Mouse (Mus musculus): ENCODE data around the gene Nhsl2. TPM values are rescaled to one million over a fixed set of nuclear protein-coding genes. Genes with fewer than 3 reads are reported as not detected.

Nhsl2 gene
- polyA plus RNA-seq, 1 experiment from 2014 or later = 17.4 TPM

DNA sequence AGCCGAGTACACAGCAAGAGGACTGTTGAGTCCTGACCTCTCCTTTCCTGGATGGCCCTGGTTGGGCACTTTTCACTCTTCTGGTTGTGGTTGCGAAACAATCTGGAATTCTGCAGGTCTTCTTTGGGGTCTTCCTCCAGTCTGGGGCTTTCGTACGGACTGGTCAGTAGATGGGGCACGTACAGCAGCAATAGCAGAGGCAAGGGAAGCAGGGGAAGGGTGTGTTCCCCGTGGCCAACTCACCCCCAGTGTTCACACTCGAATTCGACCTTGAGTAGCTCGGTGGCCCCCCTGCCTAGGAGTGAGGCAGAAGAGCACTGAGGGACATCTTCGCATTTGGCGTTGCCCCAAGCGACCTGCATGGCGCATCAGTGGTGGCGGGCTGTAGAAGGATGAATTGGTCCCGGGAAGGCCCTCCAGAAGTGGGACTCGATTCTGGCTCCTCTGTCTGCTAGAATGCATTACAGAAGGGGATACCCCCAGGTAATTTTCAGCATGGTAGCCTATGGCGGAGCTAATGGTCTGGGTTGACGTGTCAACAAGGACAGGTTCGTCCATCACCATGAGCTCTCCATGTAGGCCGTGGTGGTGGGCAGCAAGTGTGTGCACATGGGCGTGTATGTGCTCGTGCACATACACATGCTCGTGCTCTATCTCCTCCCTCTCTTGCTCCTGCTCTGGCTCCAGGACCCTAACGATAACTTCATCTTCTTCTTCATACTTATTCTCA, 219.8 kb downstream of the Nhsl2 start:
- Histone ChIP-seq H3K4me2 (replicated peaks; ENCODE audit: low read depth, low read length) (no peak overlapping the region), H3K4me1 (ENCODE audit: control insufficient read depth, insufficient read depth, low read length) (no peaks in the 10 kb centered on the region), H3K36me3 (ENCODE audit: control insufficient read depth, insufficient read depth, low read length) (no peaks in the 10 kb centered on the region), H3K9ac (replicated peaks; ENCODE audit: low read depth, low read length) (no peak overlapping the region), H3K27me3 (ENCODE audit: control insufficient read depth, insufficient read depth, low read length) (no peaks in the 10 kb centered on the region), H3K9me3 (ENCODE audit: control insufficient read depth, low read depth, low read length) (no peaks in the 10 kb centered on the region), H3K27ac (ENCODE audit: low read length) (no peak overlapping the region), H3K4me3 (ENCODE audit: low read depth, low read length) (no peak overlapping the region)
- 93% methylated on average over 24 of the region's 24 CpGs for WGBS
- ATAC-seq (ENCODE audit: insufficient number of reproducible peaks, insufficient read depth, low FRiP score, low read depth) = no peak

DNA sequence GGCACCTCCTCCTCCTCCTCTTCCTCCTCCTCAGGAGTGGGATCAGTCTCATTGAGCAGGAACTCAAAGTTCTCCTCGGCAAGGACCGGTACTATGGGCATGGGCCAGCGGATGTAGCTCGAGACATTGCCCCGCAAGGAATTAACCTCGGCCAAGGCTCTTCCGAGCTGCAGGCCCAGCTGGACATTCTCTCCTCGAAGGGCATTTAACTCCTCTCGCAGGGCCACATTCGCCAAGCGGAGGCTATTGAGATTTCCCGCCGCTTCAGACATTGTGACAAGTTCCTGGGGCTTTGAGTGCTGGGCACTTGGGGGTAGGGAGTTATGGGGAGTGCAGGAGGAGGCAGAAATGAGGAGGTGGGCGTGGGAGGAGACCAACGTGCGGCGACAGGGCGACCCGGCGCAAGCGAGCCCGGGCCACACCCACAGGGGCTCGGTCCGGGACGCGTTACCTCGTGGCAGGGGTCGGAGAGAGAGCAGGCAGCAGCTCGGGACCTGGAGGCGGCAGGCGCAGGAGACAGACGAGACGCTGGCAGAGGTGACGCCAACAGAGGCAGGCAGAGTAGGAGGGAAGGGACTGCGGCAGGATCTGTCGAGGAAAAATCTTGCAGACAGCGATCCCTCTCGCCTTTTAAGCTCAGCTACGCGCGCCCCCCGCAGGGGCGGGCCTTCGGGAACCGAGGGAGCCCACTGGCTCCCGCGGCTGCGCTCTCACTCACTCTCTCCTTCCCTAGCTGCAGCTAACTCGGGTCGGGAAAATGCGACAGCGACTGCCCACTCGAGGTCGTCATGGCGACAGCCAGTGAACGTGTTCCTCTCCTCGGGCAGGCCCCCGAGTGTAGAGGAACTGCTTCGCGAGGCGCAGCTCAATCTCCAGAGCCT, 221.6 kb downstream of the Nhsl2 start, which contains the start of gene Rtl5:
TSS of gene Rtl5 (minus strand) at position 714 of the 881 bp plus-strand sequence.
- no peaks in the 10 kb centered on the region for H3K27me3 ChIP-seq (ENCODE audit: control insufficient read depth, insufficient read depth, low read length)
- peak; percentile 86 for ATAC-seq (ENCODE audit: insufficient number of reproducible peaks, insufficient read depth, low FRiP score, low read depth)
- H3K4me2 ChIP-seq (replicated peaks; ENCODE audit: low read depth, low read length) = peak within 1 kb of the TSS; percentile 56
- H3K4me1 ChIP-seq (ENCODE audit: control insufficient read depth, insufficient read depth, low read length) = no peaks in the 10 kb centered on the region
- no peaks in the 10 kb centered on the region for H3K9me3 ChIP-seq (ENCODE audit: control insufficient read depth, low read depth, low read length)
- peak within 1 kb of the TSS; percentile 41 for H3K4me3 ChIP-seq (ENCODE audit: low read depth, low read length)
- H3K27ac ChIP-seq (ENCODE audit: low read length) = peak within 1 kb of the TSS; percentile 72; the same call in 1 of the 2 replicates
- peak within 1 kb of the TSS; percentile 36; the same call in 1 of the 2 replicates for H3K9ac ChIP-seq (replicated peaks; ENCODE audit: low read depth, low read length)
- H3K36me3 ChIP-seq (ENCODE audit: control insufficient read depth, insufficient read depth, low read length) = no peaks in the 10 kb centered on the region
- 21% methylated on average over 61 of the region's 61 CpGs for WGBS

DNA sequence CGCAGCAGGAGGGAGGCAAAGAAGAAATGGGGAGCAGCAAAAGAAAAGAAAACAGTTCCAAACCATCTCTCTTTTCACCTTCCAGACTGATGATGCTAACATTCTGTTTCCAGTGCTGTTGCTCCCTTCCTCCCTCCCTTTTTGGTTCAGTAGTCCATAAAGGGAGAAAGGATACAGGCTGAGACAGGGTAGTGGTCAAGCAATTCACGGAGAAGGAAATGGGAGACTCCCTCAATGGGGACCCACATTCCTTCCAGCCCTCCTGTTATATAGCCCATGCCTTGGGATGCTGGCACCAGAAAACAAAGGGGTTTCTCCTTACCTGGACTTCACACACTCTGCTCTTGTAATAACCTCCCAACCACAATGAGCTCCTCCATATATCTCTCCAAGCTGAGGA, 222.3 kb downstream of the Nhsl2 start:
- Histone ChIP-seq H3K4me2 (replicated peaks; ENCODE audit: low read depth, low read length) (peak overlapping the region; percentile 56), H3K27ac (ENCODE audit: low read length) (peak overlapping the region; percentile 33; the same call in 1 of the 2 replicates), H3K27me3 (ENCODE audit: control insufficient read depth, insufficient read depth, low read length) (no peaks in the 10 kb centered on the region), H3K9me3 (ENCODE audit: control insufficient read depth, low read depth, low read length) (no peaks in the 10 kb centered on the region), H3K36me3 (ENCODE audit: control insufficient read depth, insufficient read depth, low read length) (no peaks in the 10 kb centered on the region), H3K4me3 (ENCODE audit: low read depth, low read length) (peak overlapping the region; percentile 41), H3K4me1 (ENCODE audit: control insufficient read depth, insufficient read depth, low read length) (no peaks in the 10 kb centered on the region), H3K9ac (replicated peaks; ENCODE audit: low read depth, low read length) (no peak overlapping the region)
- ATAC-seq (ENCODE audit: insufficient number of reproducible peaks, insufficient read depth, low FRiP score, low read depth) = no peak
- WGBS = 25% methylated on average over 2 of the region's 2 CpGs

DNA sequence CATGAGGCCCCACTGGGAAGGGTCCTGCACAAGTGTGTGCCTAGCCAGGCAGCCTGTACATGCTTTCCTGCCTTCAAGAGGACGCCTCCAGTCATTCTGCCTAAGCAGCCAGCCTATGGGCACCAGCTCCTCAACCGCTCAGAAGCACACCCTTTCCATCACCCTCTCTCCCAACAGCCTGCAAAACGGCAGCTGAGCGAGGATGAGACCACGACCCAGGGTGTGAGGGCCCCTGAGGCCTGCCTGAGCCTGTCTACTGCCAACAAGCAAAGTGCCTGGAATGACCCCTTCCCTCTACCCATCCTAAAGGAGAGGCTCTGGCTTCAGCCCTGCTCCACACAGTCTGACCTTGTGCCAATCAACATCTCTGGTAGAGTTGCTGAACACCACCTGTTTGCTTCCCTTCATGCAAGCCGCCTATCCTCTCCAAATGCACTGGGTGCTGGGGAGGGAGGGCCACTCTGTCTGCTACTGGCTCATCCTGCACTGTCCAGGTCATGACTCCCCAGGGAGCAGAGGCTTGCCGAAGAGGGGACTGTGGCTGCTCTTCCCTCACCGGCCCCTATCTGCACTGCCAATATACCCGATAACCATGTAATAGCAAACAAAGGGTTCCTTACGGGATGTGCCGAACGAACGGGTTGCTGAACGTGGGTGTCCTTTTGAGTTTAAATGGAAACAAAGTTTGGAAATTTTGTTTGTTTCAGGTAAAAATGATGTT, 224.6 kb downstream of the Nhsl2 start:
- WGBS = 84% methylated on average over 14 of the region's 14 CpGs
- no peak for ATAC-seq (ENCODE audit: insufficient number of reproducible peaks, insufficient read depth, low FRiP score, low read depth)

DNA sequence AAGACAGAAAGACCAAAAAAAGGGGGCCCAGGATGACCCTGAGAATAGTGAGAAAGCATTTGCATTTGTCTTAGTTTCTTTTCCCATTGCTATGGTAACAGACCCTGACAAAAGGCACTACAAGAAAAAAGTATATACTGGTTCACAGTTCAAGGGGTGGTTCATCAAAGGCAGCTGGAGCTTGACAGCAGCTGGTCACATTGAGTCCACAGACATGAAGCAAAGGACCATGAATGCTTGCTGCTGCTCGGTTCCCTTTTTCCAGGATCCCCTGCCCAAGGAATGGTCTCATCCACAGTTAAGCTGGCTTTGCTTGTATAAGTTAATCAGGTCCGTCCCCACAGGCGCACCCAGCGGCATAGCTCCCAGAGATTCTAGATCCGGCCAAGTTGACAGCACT, 225.2 kb downstream of the Nhsl2 start:
- ATAC-seq (ENCODE audit: insufficient number of reproducible peaks, insufficient read depth, low FRiP score, low read depth) = no peak
- H3K4me2 ChIP-seq (replicated peaks; ENCODE audit: low read depth, low read length) = no peak overlapping the region
- no peaks in the 10 kb centered on the region for H3K9me3 ChIP-seq (ENCODE audit: control insufficient read depth, low read depth, low read length)
- H3K36me3 ChIP-seq (ENCODE audit: control insufficient read depth, insufficient read depth, low read length) = no peaks in the 10 kb centered on the region; the same call in 1 of the 2 replicates
- no peak overlapping the region for H3K9ac ChIP-seq (replicated peaks; ENCODE audit: low read depth, low read length)
- no peaks in the 10 kb centered on the region for H3K27me3 ChIP-seq (ENCODE audit: control insufficient read depth, insufficient read depth, low read length)
- no peak overlapping the region for H3K27ac ChIP-seq (ENCODE audit: low read length)
- no peaks in the 10 kb centered on the region for H3K4me1 ChIP-seq (ENCODE audit: control insufficient read depth, insufficient read depth, low read length)
- 81% methylated on average over 5 of the region's 5 CpGs for WGBS
- H3K4me3 ChIP-seq (ENCODE audit: low read depth, low read length) = no peak overlapping the region

More for the DNA sequence above, 224.6 kb downstream of the Nhsl2 start:
- no peak overlapping the region for H3K4me2 ChIP-seq (replicated peaks; ENCODE audit: low read depth, low read length)
- no peaks in the 10 kb centered on the region for H3K4me1 ChIP-seq (ENCODE audit: control insufficient read depth, insufficient read depth, low read length)
- no peak overlapping the region for H3K4me3 ChIP-seq (ENCODE audit: low read depth, low read length)
- H3K9me3 ChIP-seq (ENCODE audit: control insufficient read depth, low read depth, low read length) = no peaks in the 10 kb centered on the region
- H3K27me3 ChIP-seq (ENCODE audit: control insufficient read depth, insufficient read depth, low read length) = no peaks in the 10 kb centered on the region
- no peak overlapping the region for H3K27ac ChIP-seq (ENCODE audit: low read length)
- no peak overlapping the region for H3K9ac ChIP-seq (replicated peaks; ENCODE audit: low read depth, low read length)
- no peaks in the 10 kb centered on the region; the same call in 1 of the 2 replicates for H3K36me3 ChIP-seq (ENCODE audit: control insufficient read depth, insufficient read depth, low read length)

DNA sequence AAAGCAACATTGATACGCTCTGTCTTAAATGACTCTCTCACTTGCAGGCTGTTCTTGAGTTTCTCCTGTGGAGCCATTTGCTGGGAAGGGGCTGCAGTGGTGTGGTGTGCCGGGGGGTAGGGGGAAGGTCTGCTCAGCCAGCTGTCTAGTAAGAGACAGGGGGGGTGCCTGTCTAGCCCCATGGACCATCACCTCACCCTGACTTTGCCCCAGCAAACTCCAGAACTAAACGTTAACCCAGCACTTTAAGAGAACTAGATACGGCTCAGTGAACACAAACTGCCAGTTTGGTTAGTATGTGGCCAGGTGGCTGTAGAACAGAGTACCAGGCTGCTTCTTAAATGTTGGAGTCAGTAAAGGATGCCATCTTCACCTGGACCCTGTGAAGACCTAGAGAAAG, 226.0 kb downstream of the Nhsl2 start:
- H3K4me2 ChIP-seq (replicated peaks; ENCODE audit: low read depth, low read length) = no peak overlapping the region
- H3K36me3 ChIP-seq (ENCODE audit: control insufficient read depth, insufficient read depth, low read length) = no peaks in the 10 kb centered on the region; the same call in 1 of the 2 replicates
- WGBS = 77% methylated on average over 4 of the region's 4 CpGs
- no peaks in the 10 kb centered on the region for H3K9me3 ChIP-seq (ENCODE audit: control insufficient read depth, low read depth, low read length)
- no peak for ATAC-seq (ENCODE audit: insufficient number of reproducible peaks, insufficient read depth, low FRiP score, low read depth)
- no peaks in the 10 kb centered on the region for H3K4me1 ChIP-seq (ENCODE audit: control insufficient read depth, insufficient read depth, low read length)
- no peak overlapping the region for H3K9ac ChIP-seq (replicated peaks; ENCODE audit: low read depth, low read length)
- H3K4me3 ChIP-seq (ENCODE audit: low read depth, low read length) = no peak overlapping the region
- H3K27ac ChIP-seq (ENCODE audit: low read length) = no peak overlapping the region
- no peaks in the 10 kb centered on the region for H3K27me3 ChIP-seq (ENCODE audit: control insufficient read depth, insufficient read depth, low read length)

DNA sequence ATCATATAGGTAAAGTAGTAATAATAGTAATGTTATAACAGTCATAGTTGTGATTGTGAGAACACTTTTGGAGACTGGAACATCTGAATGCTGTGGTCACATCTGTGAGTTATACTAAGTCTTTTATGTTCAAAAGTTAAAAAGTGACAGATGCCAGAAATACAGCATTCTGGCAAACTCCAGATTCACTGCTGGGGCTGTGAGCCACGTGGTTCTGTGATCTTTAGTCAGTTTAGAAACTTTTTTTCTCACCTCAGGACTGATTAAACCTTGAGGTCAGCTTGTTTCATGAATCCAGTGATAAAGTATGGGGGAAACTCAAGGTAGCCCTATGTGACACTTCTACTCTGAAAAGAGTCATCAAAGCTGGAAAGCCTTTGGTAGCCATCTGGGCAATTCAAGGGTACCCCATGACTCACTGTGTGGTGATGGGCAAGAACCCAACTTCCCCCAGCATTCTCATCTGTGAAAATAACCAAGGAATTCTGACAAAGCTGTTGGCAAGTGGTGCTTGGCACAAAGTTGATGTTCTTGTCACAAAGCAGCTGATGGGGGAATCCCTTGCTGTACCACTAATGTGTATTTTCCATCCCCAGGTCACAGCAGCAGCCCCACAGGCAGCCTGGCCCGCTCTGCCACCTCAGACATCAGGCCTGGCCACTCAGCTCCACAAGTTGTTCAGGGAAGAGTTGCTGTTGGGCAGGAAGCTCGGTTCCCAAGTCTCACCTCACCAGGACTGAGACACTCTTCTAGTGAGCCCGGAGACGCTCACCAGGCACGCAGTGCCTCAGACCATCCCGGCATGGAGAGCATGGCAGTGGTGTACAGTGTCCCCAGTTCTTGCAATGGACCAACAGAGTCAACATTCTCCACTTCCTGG, 227.9 kb downstream of the Nhsl2 start:
- Histone ChIP-seq H3K27me3 (ENCODE audit: control insufficient read depth, insufficient read depth, low read length) (no peaks in the 10 kb centered on the region), H3K4me2 (replicated peaks; ENCODE audit: low read depth, low read length) (no peak overlapping the region), H3K4me1 (ENCODE audit: control insufficient read depth, insufficient read depth, low read length) (no peaks in the 10 kb centered on the region), H3K4me3 (ENCODE audit: low read depth, low read length) (no peak overlapping the region), H3K27ac (ENCODE audit: low read length) (no peak overlapping the region), H3K36me3 (ENCODE audit: control insufficient read depth, insufficient read depth, low read length) (no peaks in the 10 kb centered on the region; the same call in 1 of the 2 replicates), H3K9me3 (ENCODE audit: control insufficient read depth, low read depth, low read length) (no peaks in the 10 kb centered on the region), H3K9ac (replicated peaks; ENCODE audit: low read depth, low read length) (no peak overlapping the region)
- 77% methylated on average over 7 of the region's 7 CpGs for WGBS
- no peak for ATAC-seq (ENCODE audit: insufficient number of reproducible peaks, insufficient read depth, low FRiP score, low read depth)

All from stomach, embryonic 14.5 days (tissue).